Mouse (Mus musculus): ENCODE measurements around the gene Crlf3.
"Not testable (repeated sequence)": the region's sequence is repeated elsewhere in the genome, so short reads cannot be mapped to it uniquely, and the experiment has no call there.

Gene Crlf3

GRCm38 (mm10) chr11:80066373-80066772, 14.4 kb downstream of the Crlf3 start:
- not testable (repeated sequence) for DNase-seq (ENCODE audit: low read depth)

- no peak for DNase-seq (ENCODE audit: low read depth)
Measured at GRCm38 (mm10) chr11:80062159-80062558, 18.6 kb downstream of the Crlf3 start.

- no peak for DNase-seq (ENCODE audit: low read depth)
Measured at GRCm38 (mm10) chr11:80056141-80056540, 24.6 kb downstream of the Crlf3 start.

GRCm38 (mm10) chr11:80054659-80055058, 26.1 kb downstream of the Crlf3 start:
- no peak for DNase-seq (ENCODE audit: low read depth)

- no peak for DNase-seq (ENCODE audit: low read depth)
Measured at GRCm38 (mm10) chr11:80053171-80053570, 27.6 kb downstream of the Crlf3 start.

- DNase-seq (ENCODE audit: low read depth): no peak
Measured at GRCm38 (mm10) chr11:80052456-80052855, 28.3 kb downstream of the Crlf3 start.

- no peak for DNase-seq (ENCODE audit: low read depth)
Measured at GRCm38 (mm10) chr11:80050088-80050487, 30.7 kb downstream of the Crlf3 start.

GRCm38 (mm10) chr11:80046856-80047255, 33.9 kb downstream of the Crlf3 start:
- DNase-seq (ENCODE audit: low read depth): no peak

- peak; percentile 39 for DNase-seq (ENCODE audit: low read depth)
Measured at GRCm38 (mm10) chr11:80043419-80043817, 37.4 kb downstream of the Crlf3 start.

- peak; percentile 75 for DNase-seq (ENCODE audit: low read depth)
Measured at GRCm38 (mm10) chr11:80042615-80043418, 38.0 kb downstream of the Crlf3 start.

GRCm38 (mm10) chr11:80037495-80037894, 43.3 kb downstream of the Crlf3 start:
- no peak for DNase-seq (ENCODE audit: low read depth)

GRCm38 (mm10) chr11:80021306-80021705, 59.5 kb downstream of the Crlf3 start:
- DNase-seq (ENCODE audit: low read depth): no peak

- DNase-seq (ENCODE audit: low read depth): no peak
Measured at GRCm38 (mm10) chr11:80019792-80020191, 61.0 kb downstream of the Crlf3 start.

GRCm38 (mm10) chr11:80016533-80016932, 64.3 kb downstream of the Crlf3 start:
- not testable (repeated sequence) for DNase-seq (ENCODE audit: low read depth)
